Mouse (Mus musculus) bone marrow, adult 2 months (tissue): Measurements from ENCODE around the gene Kctd19.

Source experiments
- CTCF ChIP-seq: fragments of 200-500 bp; IDR thresholded peaks from 2 replicates; pipeline ENCODE4 v1.5.1; 2011; ENCODE audit warnings: low read length, control low read depth; ENCODE audit not compliant: control insufficient read depth, insufficient read depth
- POLR2A ChIP-seq: fragments of 200-500 bp; IDR thresholded peaks from 2 replicates; pipeline ENCODE4 v1.6.1; 2011; ENCODE audit warnings: low read depth, mild to moderate bottlenecking, control low read depth, low read length, borderline replicate concordance; ENCODE audit not compliant: control insufficient read depth

DNA sequence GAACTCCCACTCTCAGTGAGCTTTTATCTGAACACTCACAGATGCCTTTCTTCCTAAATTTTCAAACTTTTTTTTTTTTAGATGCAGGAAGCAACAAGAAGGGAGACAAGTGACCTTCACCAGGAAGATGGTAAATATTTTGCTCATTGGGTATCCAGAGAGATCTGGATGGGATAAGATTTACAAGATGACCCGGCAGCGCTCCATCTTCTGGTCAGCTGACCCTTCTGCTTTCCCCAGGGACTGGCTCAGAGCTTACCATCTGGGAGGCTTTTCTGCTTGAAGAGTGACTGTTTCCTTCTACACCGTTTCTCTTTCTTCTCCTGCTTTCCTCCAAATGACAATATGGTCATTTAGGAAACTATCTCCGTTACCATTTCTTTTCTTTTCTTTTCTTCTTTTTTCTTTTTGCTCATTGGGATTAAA is 32.8 kb upstream of the Kctd19 start:
- TF ChIP-seq CTCF (no peak), POLR2A (no peak)
